Mouse (Mus musculus): Measurements from ENCODE around the gene Lrrfip1.

- TF ChIP-seq CHD2 (IDR thresholded peaks at IDR 0.05; ENCODE audit: low read depth, low read length): no peak
- TF ChIP-seq MAFK (IDR thresholded peaks at IDR 0.05; ENCODE audit: insufficient read depth, low read depth, low read length): no peak
- no peak for TF ChIP-seq ZC3H11A (IDR thresholded peaks at IDR 0.05; ENCODE audit: borderline replicate concordance, low read depth, low read length)
These were observed 9.7 kb downstream of the Lrrfip1 start for GRCm38 (mm10) chr1:91008147-91008682.

Data from ES-E14 (cell line).